Mouse (Mus musculus) cerebellum, adult 2 months (tissue): ENCODE results near the gene Tbc1d17. TPM values are rescaled to one million over a fixed set of nuclear protein-coding genes. Genes with fewer than 3 reads are reported as not detected.

ENCODE experiments used
- DNase-seq, 2 experiments: peaks; one replicate each; pipeline ENCODE4 v3.0.0; 2021
- H3K27ac ChIP-seq: fragments of 200-500 bp; 2 replicates; pipeline ENCODE4 v1.5.1; 2012; ENCODE audit warnings: low read length, control low read depth, inconsistent platforms; ENCODE audit not compliant: insufficient read depth
- H3K27me3 ChIP-seq: fragments of 200-500 bp; 2 replicates; pipeline ENCODE4 v1.6.1; 2012; ENCODE audit warnings: inconsistent platforms, mild to moderate bottlenecking, low read length, moderate library complexity; ENCODE audit not compliant: control insufficient read depth, insufficient read depth
- H3K4me1 ChIP-seq: fragments of 200-500 bp; 2 replicates; pipeline ENCODE4 v1.6.1; 2011; ENCODE audit warnings: low read length; ENCODE audit not compliant: control insufficient read depth, insufficient read depth
- H3K4me3 ChIP-seq: fragments of 200-500 bp; replicated peaks from 2 replicates; pipeline ENCODE3; 2011; ENCODE audit warnings: mild to moderate bottlenecking, low read depth, low read length, control low read depth; ENCODE audit not compliant: insufficient read depth
- CTCF ChIP-seq: fragments of 200-500 bp; IDR thresholded peaks from 2 replicates; pipeline ENCODE4 v1.5.1; 2011; ENCODE audit warnings: low read depth, mild to moderate bottlenecking, control low read depth, low read length, moderate library complexity, borderline replicate concordance; ENCODE audit not compliant: insufficient read depth
- POLR2A ChIP-seq: fragments of 200-500 bp; IDR thresholded peaks from 2 replicates; pipeline ENCODE4 v1.6.1; 2011; ENCODE audit warnings: low read length, control low read depth, borderline replicate concordance; ENCODE audit not compliant: insufficient read depth
- WGBS: fragments of 180-500 bp; shearing (Covaris S2); methylation state at CpG from one replicate; pipeline ENCODE4 v1.1.7; 2018; 5-methylcytosine and 5-hydroxymethylcytosine counted together
- polyA plus RNA-seq: library from polyadenylated mRNA; depleted of rRNA; stranded (reverse); fragments of >200 nt; gene quantifications from 2 replicates; pipeline ENCODE4 v1.2.3, GENCODE M21; 2012

Gene Tbc1d17
- polyA plus RNA-seq, 1 experiment = 119 TPM

DNA sequence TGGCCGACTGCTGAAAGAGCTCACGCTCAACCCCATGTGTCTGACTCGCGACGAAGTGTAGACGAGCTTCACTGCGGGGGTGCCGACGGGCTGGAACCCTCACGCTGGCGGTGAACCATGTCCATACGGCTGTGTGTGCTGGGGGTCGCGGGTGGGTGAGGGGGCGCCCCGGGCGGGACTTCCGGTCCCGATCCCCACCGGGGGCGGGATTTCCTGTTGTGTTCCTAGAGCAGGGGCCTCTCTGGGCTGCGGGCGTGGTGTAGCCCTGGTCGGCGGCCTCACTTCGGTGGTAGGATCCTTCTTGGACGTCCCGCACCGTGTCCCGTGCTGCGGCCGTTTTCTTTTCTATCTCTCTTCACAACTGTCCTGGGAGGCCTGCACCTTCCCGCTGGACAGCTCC lies 1.3 kb upstream of the Tbc1d17 start:
- 2% methylated on average over 33 of the region's 33 CpGs for WGBS
- Histone ChIP-seq H3K4me1 (peaks cover 9% of the 10 kb centered on the region; the same call in 1 of the 2 replicates), H3K27ac (peak overlapping the region; percentile 96), H3K27me3 (no peaks in the 10 kb centered on the region), H3K4me3 (peak overlapping the region; percentile 75)
- no peak for TF ChIP-seq POLR2A
- no peak for TF ChIP-seq CTCF
- DNase-seq = no peak

DNA sequence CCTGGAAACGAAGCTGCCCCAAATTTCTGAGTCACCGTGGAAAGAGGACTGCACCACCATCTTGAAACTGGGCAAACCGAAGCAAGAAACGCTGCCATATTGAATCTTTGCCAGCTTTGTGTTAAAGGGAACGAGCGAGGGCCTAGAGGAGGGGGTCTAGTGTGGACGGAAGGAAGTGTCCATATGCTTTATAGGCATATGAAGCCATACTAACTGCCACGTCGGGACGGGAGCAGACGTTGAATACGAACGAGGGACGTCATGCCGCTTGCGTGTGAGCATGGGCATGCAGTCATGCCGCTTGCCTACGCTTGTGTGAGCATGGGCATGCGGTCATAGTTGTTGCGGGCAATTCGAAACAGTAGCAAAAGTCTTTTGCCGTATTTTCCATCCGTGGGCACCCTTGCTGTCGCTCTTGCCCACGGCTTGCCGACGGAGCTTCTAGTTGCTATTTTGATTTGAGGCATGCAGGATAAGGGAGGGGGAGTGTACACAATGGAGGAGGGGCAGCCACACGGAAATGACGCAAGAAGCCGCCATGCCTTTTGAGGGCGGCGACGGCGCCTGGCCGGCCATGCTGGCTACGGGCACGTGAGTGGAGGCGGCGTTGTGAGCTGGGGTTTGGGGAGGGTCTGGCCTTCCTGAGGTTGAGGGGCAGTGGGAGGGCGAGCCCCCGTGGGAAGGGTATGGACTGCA lies 685 bp upstream of the Tbc1d17 start:
- WGBS = under 1% methylated on average over 41 of the region's 41 CpGs
- peak overlapping the region; percentile 96 for H3K27ac ChIP-seq
- peaks cover 9% of the 10 kb centered on the region; the same call in 1 of the 2 replicates for H3K4me1 ChIP-seq
- no peaks in the 10 kb centered on the region for H3K27me3 ChIP-seq
- DNase-seq = peak; percentile 92
- H3K4me3 ChIP-seq = peak overlapping the region; percentile 75
- TF ChIP-seq CTCF (no peak), POLR2A (peak; percentile 53; the same call in 1 of the 2 replicates)

DNA sequence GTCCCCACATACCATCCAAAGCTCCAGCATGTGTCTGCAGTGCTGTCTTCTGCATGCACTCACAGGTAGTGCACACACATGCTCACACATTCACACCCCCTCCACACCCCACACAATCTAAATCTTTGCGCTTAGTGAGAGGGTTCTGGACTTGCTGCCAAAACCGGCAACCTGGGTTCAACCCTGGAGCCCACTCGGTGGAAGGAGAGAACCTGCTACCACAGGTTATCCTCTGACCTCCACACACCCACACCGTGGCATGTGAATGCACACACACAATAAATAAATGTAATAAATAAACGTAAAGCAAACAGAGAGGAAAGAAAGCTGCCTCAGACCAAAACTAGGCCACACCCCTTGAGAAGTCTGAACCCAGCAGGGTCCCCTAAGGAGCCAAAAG lies 1.1 kb downstream of the Tbc1d17 start:
- 64% methylated on average over 5 of the region's 5 CpGs for WGBS
- H3K27me3 ChIP-seq = no peaks in the 10 kb centered on the region
- TF ChIP-seq POLR2A = no peak
- H3K4me3 ChIP-seq = peak overlapping the region; percentile 75
- no peak overlapping the region for H3K27ac ChIP-seq
- DNase-seq = peak in 1 of 2 experiments; percentile 40
- peaks cover 9% of the 10 kb centered on the region; the same call in 1 of the 2 replicates for H3K4me1 ChIP-seq

GRCm38 (mm10) chr7:44846804-44847203 lies 2.1 kb downstream of the Tbc1d17 start:
- TF ChIP-seq CTCF = no peak
- no peak for TF ChIP-seq POLR2A
- WGBS = 69% methylated on average over 7 of the region's 7 CpGs
- peak in 1 of 2 experiments; percentile 28 for DNase-seq
- H3K27ac ChIP-seq = no peak overlapping the region
- H3K4me3 ChIP-seq = no peak overlapping the region
- 0 out of 2 replicates have a peak, but pooled peaks cover 7% of the 10 kb centered on the region for H3K4me1 ChIP-seq
- H3K27me3 ChIP-seq = no peaks in the 10 kb centered on the region

DNA sequence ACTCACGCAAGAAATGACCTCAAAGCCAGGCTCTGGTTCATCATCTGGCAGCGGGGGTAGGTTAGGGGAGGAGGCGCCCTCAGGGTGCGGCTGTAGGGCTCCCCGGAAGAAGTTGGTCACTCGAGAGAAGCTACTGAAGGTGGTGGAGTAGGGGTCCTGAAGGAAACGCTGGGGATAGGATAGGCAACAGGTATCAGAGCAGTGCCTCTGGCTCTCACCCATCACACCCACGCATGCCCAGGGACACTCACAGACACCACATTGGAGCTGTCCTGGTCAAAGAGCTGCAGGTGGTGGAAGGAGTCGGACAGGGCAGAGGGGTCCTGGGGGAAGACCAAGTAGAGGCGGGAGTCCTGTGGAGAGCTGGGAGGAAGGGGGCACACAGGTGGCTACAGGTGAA lies 3.9 kb downstream of the Tbc1d17 start:
- Histone ChIP-seq H3K27me3 (no peaks in the 10 kb centered on the region), H3K4me1 (no peaks in the 10 kb centered on the region), H3K27ac (no peak overlapping the region), H3K4me3 (no peak overlapping the region)
- TF ChIP-seq CTCF (no peak), POLR2A (no peak)
- 89% methylated on average over 10 of the region's 10 CpGs for WGBS
- DNase-seq = no peak

- 82% methylated on average over 8 of the region's 8 CpGs for WGBS
- Histone ChIP-seq H3K27ac (no peak overlapping the region), H3K4me1 (no peaks in the 10 kb centered on the region; the same call in 1 of the 2 replicates), H3K27me3 (no peaks in the 10 kb centered on the region), H3K4me3 (no peak overlapping the region)
- DNase-seq = no peak
- TF ChIP-seq CTCF = no peak
- no peak for TF ChIP-seq POLR2A
Measured at GRCm38 (mm10) chr7:44841825-44842463, 6.9 kb downstream of the Tbc1d17 start.

GRCm38 (mm10) chr7:44840426-44840825 lies 8.5 kb downstream of the Tbc1d17 start:
- no peak overlapping the region for H3K27ac ChIP-seq
- TF ChIP-seq POLR2A = no peak; the same call in 1 of the 2 replicates
- TF ChIP-seq CTCF = no peak
- no peak overlapping the region for H3K4me3 ChIP-seq
- WGBS = 57% methylated on average over 14 of the region's 14 CpGs
- H3K27me3 ChIP-seq = no peaks in the 10 kb centered on the region
- no peaks in the 10 kb centered on the region; the same call in 1 of the 2 replicates for H3K4me1 ChIP-seq
- DNase-seq = no peak

GRCm38 (mm10) chr7:44839491-44840191 lies 9.2 kb downstream of the Tbc1d17 start:
- no peaks in the 10 kb centered on the region for H3K27me3 ChIP-seq
- peak in 1 of 2 experiments; percentile 29 for DNase-seq
- H3K4me1 ChIP-seq = no peaks in the 10 kb centered on the region; the same call in 1 of the 2 replicates
- WGBS = 8% methylated on average over 58 of the region's 58 CpGs
- TF ChIP-seq CTCF (no peak), POLR2A (no peak)
- H3K4me3 ChIP-seq = peak overlapping the region; percentile 1
- H3K27ac ChIP-seq = no peak overlapping the region
